Mouse (Mus musculus): Measurements from ENCODE around the gene Nkpd1. TPM values are rescaled to one million over a fixed set of nuclear protein-coding genes. Genes with fewer than 3 reads are reported as not detected.

The Nkpd1 gene
- total and polyA plus RNA-seq, 3 experiments: 1.1 to 2.1 (median 1.9) TPM

GRCm38 (mm10) chr7:19469404-19469803 lies 48.2 kb upstream of the Nkpd1 start:
- DNase-seq (ENCODE audit: extremely low read depth): no peak
- Histone ChIP-seq H3K27me3 (replicated peaks) (peaks cover 79% of the 10 kb centered on the region), H3K4me1 (ENCODE audit: control insufficient read depth in 1 of 2, insufficient read depth in 2 of 2) (peaks cover 5 to 24% of the 10 kb centered on the region in 2 experiments), H3K36me3 (replicated peaks in 1 of 2; ENCODE audit: control insufficient read depth in 1 of 2, insufficient read depth in 1 of 2, low read length in 1 of 2) (no peaks in the 10 kb centered on the region), H3K4me2 (ENCODE audit: insufficient read depth, low read depth, poor library complexity, severe bottlenecking) (no peak overlapping the region), H3K9ac (ENCODE audit: insufficient read depth, low read depth) (no peak overlapping the region), H3K4me3 (replicated peaks in 1 of 3; ENCODE audit: low read depth in 2 of 3, low read length in 2 of 3, poor library complexity in 1 of 3) (no peak overlapping the region), H3K9me3 (replicated peaks; ENCODE audit: low read length) (peaks cover 11% of the 10 kb centered on the region), H3K27ac (ENCODE audit: insufficient read depth, low read depth) (no peak overlapping the region), H3K79me2 (replicated peaks; ENCODE audit: control insufficient read depth, extremely low read depth, insufficient read depth, poor library complexity, severe bottlenecking) (no peaks in the 10 kb centered on the region)
- dilution Hi-C loops (cut with MboI; ENCODE audit: extremely low pct_ligation_motif_present, extremely low pct_unique_long_range_greater_than_20kb, low sequenced_read_pairs): no loop called here
- in situ Hi-C loops (cut with MboI; ENCODE audit: low pct_ligation_motif_present, low pct_unique_long_range_greater_than_20kb, low sequenced_read_pairs): no loop called here
- no peak for TF ChIP-seq SIN3A (IDR thresholded peaks at IDR 0.05; ENCODE audit: low read length)
- no peak for TF ChIP-seq JUND (conservative IDR thresholded peaks at IDR 0.05; ENCODE audit: low read depth, low read length)
- TF ChIP-seq BHLHE40 (IDR thresholded peaks at IDR 0.05; ENCODE audit: low read depth, low read length): no peak
- TF ChIP-seq USF1 (IDR thresholded peaks at IDR 0.05; ENCODE audit: low read depth, low read length): no peak
- TF ChIP-seq SMC3 (IDR thresholded peaks at IDR 0.05; ENCODE audit: low read depth, low read length): no peak
- TF ChIP-seq E2F4 (IDR thresholded peaks at IDR 0.05; ENCODE audit: insufficient replicate concordance, low read depth, low read length): no peak
- no peak for TF ChIP-seq USF2 (conservative IDR thresholded peaks at IDR 0.05; ENCODE audit: low read depth, low read length)
- TF ChIP-seq MXI1 (IDR thresholded peaks at IDR 0.05; ENCODE audit: low read depth, low read length): no peak
- TF ChIP-seq ZC3H11A (IDR thresholded peaks at IDR 0.05; ENCODE audit: low read depth, low read length): no peak
- no peak for TF ChIP-seq CTCF (conservative IDR thresholded peaks at IDR 0.05 in 1 of 2, IDR thresholded peaks at IDR 0.05 in 1 of 2; ENCODE audit: low read depth in 2 of 2, low read length in 2 of 2)
- TF ChIP-seq TBP (conservative IDR thresholded peaks at IDR 0.05; ENCODE audit: low read depth, low read length): no peak
- no peak for TF ChIP-seq ZMIZ1 (IDR thresholded peaks at IDR 0.05; ENCODE audit: low read depth, low read length)
- no peak for TF ChIP-seq TCF12 (IDR thresholded peaks at IDR 0.05; ENCODE audit: low read depth, low read length)
- no peak for TF ChIP-seq ZNF384 (IDR thresholded peaks at IDR 0.05; ENCODE audit: low read depth, low read length)
- TF ChIP-seq IRF4 (IDR thresholded peaks at IDR 0.05; ENCODE audit: low read depth, low read length): no peak
- TF ChIP-seq MAZ (IDR thresholded peaks at IDR 0.05; ENCODE audit: low read depth, low read length): no peak
- TF ChIP-seq CHD2 (IDR thresholded peaks at IDR 0.05; ENCODE audit: low read length): no peak
- TF ChIP-seq ZKSCAN1 (IDR thresholded peaks at IDR 0.05; ENCODE audit: borderline replicate concordance, low read depth, low read length): no peak
- no peak for TF ChIP-seq MEF2A (IDR thresholded peaks at IDR 0.05; ENCODE audit: borderline replicate concordance, low read depth, low read length)

GRCm38 (mm10) chr7:19470308-19470707 lies 47.3 kb upstream of the Nkpd1 start:
- peaks cover 5 to 24% of the 10 kb centered on the region in 2 experiments for H3K4me1 ChIP-seq (ENCODE audit: control insufficient read depth in 1 of 2, insufficient read depth in 2 of 2)
- no peaks in the 10 kb centered on the region for H3K79me2 ChIP-seq (replicated peaks; ENCODE audit: control insufficient read depth, extremely low read depth, insufficient read depth, poor library complexity, severe bottlenecking)
- TF ChIP-seq HCFC1 (IDR thresholded peaks at IDR 0.05; ENCODE audit: low read depth, low read length): no peak
- TF ChIP-seq MEF2A (IDR thresholded peaks at IDR 0.05; ENCODE audit: borderline replicate concordance, low read depth, low read length): no peak
- no peak for TF ChIP-seq GABPA (IDR thresholded peaks at IDR 0.05; ENCODE audit: insufficient replicate concordance, low read depth, low read length)
- no peak for TF ChIP-seq MAFK (IDR thresholded peaks at IDR 0.05; ENCODE audit: insufficient replicate concordance, low read length)
- no peak for TF ChIP-seq MXI1 (IDR thresholded peaks at IDR 0.05; ENCODE audit: low read depth, low read length)
- no peak for TF ChIP-seq ETS1 (conservative IDR thresholded peaks at IDR 0.05; ENCODE audit: low read depth, low read length)
- TF ChIP-seq NRF1 (IDR thresholded peaks at IDR 0.05; ENCODE audit: low read depth, low read length): no peak
- no peak for TF ChIP-seq JUN (IDR thresholded peaks at IDR 0.05; ENCODE audit: insufficient read depth, low read depth, low read length)
- no peak for DNase-seq (ENCODE audit: extremely low read depth)
- H3K27ac ChIP-seq (ENCODE audit: insufficient read depth, low read depth): no peak overlapping the region
- H3K9me3 ChIP-seq (replicated peaks; ENCODE audit: low read length): peaks cover 15% of the 10 kb centered on the region
- no peak overlapping the region for H3K4me2 ChIP-seq (ENCODE audit: insufficient read depth, low read depth, poor library complexity, severe bottlenecking)
- H3K4me3 ChIP-seq (replicated peaks in 1 of 3; ENCODE audit: low read depth in 2 of 3, low read length in 2 of 3, poor library complexity in 1 of 3): no peak overlapping the region
- in situ Hi-C loops (cut with MboI; ENCODE audit: low pct_ligation_motif_present, low pct_unique_long_range_greater_than_20kb, low sequenced_read_pairs): no loop called here
- H3K36me3 ChIP-seq (replicated peaks in 1 of 2; ENCODE audit: control insufficient read depth in 1 of 2, insufficient read depth in 1 of 2, low read length in 1 of 2): no peaks in the 10 kb centered on the region
- H3K27me3 ChIP-seq (replicated peaks): peaks cover 78% of the 10 kb centered on the region
- H3K9ac ChIP-seq (ENCODE audit: insufficient read depth, low read depth): no peak overlapping the region
- dilution Hi-C loops (cut with MboI; ENCODE audit: extremely low pct_ligation_motif_present, extremely low pct_unique_long_range_greater_than_20kb, low sequenced_read_pairs): no loop called here

All from CH12.LX (cell line).